Mouse (Mus musculus) liver, postnatal 0 days (tissue): ENCODE data around the gene Slc17a8. TPM values are rescaled to one million over a fixed set of nuclear protein-coding genes. Genes with fewer than 3 reads are reported as not detected.
"Not testable (repeated sequence)": the region's sequence is repeated elsewhere in the genome, so short reads cannot be mapped to it uniquely, and the experiment has no call there.

Source experiments
- ATAC-seq: fragments of 200-750 bp; cut with Nextera tagmentation; 2 replicates; pipeline ENCODE4 v1.8.0; 2017; ENCODE audit warnings: mild to moderate bottlenecking, moderate library complexity
- DNase-seq: peaks from one replicate; pipeline ENCODE4 v3.0.0-alpha.2; 2016
- H3K27ac ChIP-seq: fragments of 300-500 bp; sonication (generic); 2 replicates; pipeline ENCODE4 v1.5.1; 2014; ENCODE audit warnings: antibody characterized with exemption, moderate library complexity, mild to moderate bottlenecking, low read depth
- H3K27me3 ChIP-seq: fragments of 300-500 bp; sonication (generic); 2 replicates; pipeline ENCODE4 v1.6.1; 2014; ENCODE audit warnings: low read length, control low read depth, mixed read lengths; ENCODE audit not compliant: insufficient read depth
- H3K36me3 ChIP-seq: fragments of 300-500 bp; sonication (generic); replicated peaks from 2 replicates; pipeline ENCODE4 v1.6.1; 2014; ENCODE audit warnings: mild to moderate bottlenecking, control low read depth, low read length, moderate library complexity, mixed read lengths; ENCODE audit not compliant: insufficient read depth
- H3K4me1 ChIP-seq: fragments of 300-500 bp; sonication (generic); 2 replicates; pipeline ENCODE4 v1.6.1; 2014; ENCODE audit warnings: antibody characterized with exemption, mild to moderate bottlenecking, control low read depth; ENCODE audit not compliant: insufficient read depth
- H3K4me2 ChIP-seq: fragments of 300-500 bp; sonication (generic); 2 replicates; pipeline ENCODE4 v1.6.1; 2014; ENCODE audit warnings: low read depth, mild to moderate bottlenecking, low read length, moderate library complexity, mixed read lengths
- H3K4me3 ChIP-seq: fragments of 300-500 bp; sonication (generic); 2 replicates; pipeline ENCODE4 v1.5.1; 2014; ENCODE audit warnings: low read depth, low read length
- H3K9ac ChIP-seq: fragments of 300-500 bp; sonication (generic); replicated peaks from 2 replicates; pipeline ENCODE4 v1.6.1; 2014; ENCODE audit warnings: mild to moderate bottlenecking, moderate library complexity
- H3K9me3 ChIP-seq: fragments of 300-500 bp; sonication (generic); 2 replicates; pipeline ENCODE4 v1.6.1; 2016; ENCODE audit warnings: mild to moderate bottlenecking, control low read depth, low read length, mixed read lengths
- CTCF ChIP-seq: sonication (generic); IDR thresholded peaks from 2 replicates; pipeline ENCODE4 v1.5.1; 2016; ENCODE audit warnings: antibody characterized with exemption, low read depth
- EP300 ChIP-seq: IDR thresholded peaks from 2 replicates; pipeline ENCODE4 v1.6.1; 2016; ENCODE audit warnings: antibody characterized with exemption, low read depth, mild to moderate bottlenecking
- WGBS: fragments of 180-500 bp; shearing (Covaris S2); extraction: QIAGEN DNeasy Blood & Tissue Kit; methylation state at CpG from one replicate; pipeline ENCODE4 v1.1.7; 2014; ENCODE audit not compliant: insufficient replicate concordance; 5-methylcytosine and 5-hydroxymethylcytosine counted together
- polyA plus RNA-seq: library from polyadenylated mRNA; unstranded; fragments of >200 nt; fragmentation: Nextera tagmentation; extraction: Ambion mirVana; gene quantifications from 2 replicates; pipeline ENCODE4 v1.2.1, GENCODE M21; 2015

Slc17a8 gene
- 0.11 and 0.15 TPM in 2 replicates for polyA plus RNA-seq

GRCm38 (mm10) chr10:89621129-89621528 is at the start of gene Slc17a8:
Slc17a8 (minus strand) TSS chr10:89621253.
- WGBS: 57% methylated on average over 7 of the region's 7 CpGs
- ATAC-seq (no peak), DNase-seq (no peak)

GRCm38 (mm10) chr10:89670371-89670770 is 49.3 kb upstream of the Slc17a8 start:
- ATAC-seq, H3K4me1 ChIP-seq, H3K4me2 ChIP-seq, H3K4me3 ChIP-seq, H3K9me3 ChIP-seq, H3K9ac ChIP-seq, H3K27me3 ChIP-seq, DNase-seq: not testable (repeated sequence)
- peaks cover 12% of the 10 kb centered on the region for H3K36me3 ChIP-seq
- H3K27ac ChIP-seq: 0 out of 2 replicates have a peak overlapping the region, but pooled peaks have one; percentile 34
- WGBS: 79% methylated on average over 5 of the region's 5 CpGs

More at GRCm38 (mm10) chr10:89621129-89621528, at the start of gene Slc17a8:
- Histone ChIP-seq H3K9ac (no peak within 1 kb of the TSS; the same call in 1 of the 2 replicates), H3K4me1 (0 out of 2 replicates have a peak, but pooled peaks cover 4% of the 10 kb centered on the region), H3K9me3 (no peaks in the 10 kb centered on the region), H3K27ac (no peak within 1 kb of the TSS), H3K4me3 (no peak within 1 kb of the TSS), H3K36me3 (no peaks in the 10 kb centered on the region), H3K4me2 (no peak within 1 kb of the TSS), H3K27me3 (no peaks in the 10 kb centered on the region)
- TF ChIP-seq EP300 (no peak), CTCF (no peak)

- no peak overlapping the region for H3K9ac ChIP-seq
- DNase-seq (no peak), ATAC-seq (no peak)
- H3K9me3 ChIP-seq: no peaks in the 10 kb centered on the region
- H3K27me3 ChIP-seq: no peaks in the 10 kb centered on the region
- no peak overlapping the region for H3K4me2 ChIP-seq
- 85% methylated on average over 7 of the region's 7 CpGs for WGBS
- peaks cover 12% of the 10 kb centered on the region for H3K36me3 ChIP-seq
- no peaks in the 10 kb centered on the region for H3K4me1 ChIP-seq
- TF ChIP-seq CTCF (no peak), EP300 (no peak)
- no peak overlapping the region for H3K4me3 ChIP-seq
- H3K27ac ChIP-seq: no peak overlapping the region
Observed at GRCm38 (mm10) chr10:89667571-89667970, 46.5 kb upstream of the Slc17a8 start.

- WGBS: 89% methylated on average over 9 of the region's 9 CpGs
- DNase-seq (no peak), ATAC-seq (no peak)
- H3K36me3 ChIP-seq: peaks cover 15% of the 10 kb centered on the region
- no peak overlapping the region for H3K27ac ChIP-seq
- H3K4me1 ChIP-seq: no peaks in the 10 kb centered on the region
- no peak overlapping the region for H3K9ac ChIP-seq
- H3K9me3 ChIP-seq: no peaks in the 10 kb centered on the region
- H3K4me2 ChIP-seq: no peak overlapping the region
- no peak overlapping the region for H3K4me3 ChIP-seq
- no peak for TF ChIP-seq CTCF
- no peak for TF ChIP-seq EP300
- no peaks in the 10 kb centered on the region for H3K27me3 ChIP-seq
Observed at GRCm38 (mm10) chr10:89665679-89666078, 44.6 kb upstream of the Slc17a8 start.

- Histone ChIP-seq H3K9me3 (no peaks in the 10 kb centered on the region), H3K27me3 (no peaks in the 10 kb centered on the region), H3K4me1 (no peaks in the 10 kb centered on the region), H3K9ac (no peak overlapping the region), H3K4me2 (no peak overlapping the region), H3K27ac (no peak overlapping the region), H3K4me3 (no peak overlapping the region), H3K36me3 (peaks cover 15% of the 10 kb centered on the region)
- TF ChIP-seq EP300: no peak
- TF ChIP-seq CTCF: no peak
- no peak for ATAC-seq
- 90% methylated on average over 8 of the region's 8 CpGs for WGBS
- no peak for DNase-seq
Observed at GRCm38 (mm10) chr10:89664977-89665645, 44.1 kb upstream of the Slc17a8 start.

- H3K27me3 ChIP-seq: no peaks in the 10 kb centered on the region
- peaks cover 56% of the 10 kb centered on the region for H3K36me3 ChIP-seq
- no peak overlapping the region for H3K27ac ChIP-seq
- no peak for ATAC-seq
- H3K4me1 ChIP-seq: no peaks in the 10 kb centered on the region
- DNase-seq: no peak
- no peaks in the 10 kb centered on the region for H3K9me3 ChIP-seq
- H3K4me2 ChIP-seq: no peak overlapping the region
- 81% methylated on average over 5 of the region's 5 CpGs for WGBS
- H3K9ac ChIP-seq: no peak overlapping the region
- H3K4me3 ChIP-seq: no peak overlapping the region
- no peak for TF ChIP-seq CTCF
- no peak for TF ChIP-seq EP300
Observed at GRCm38 (mm10) chr10:89656366-89656765, 35.3 kb upstream of the Slc17a8 start.

GRCm38 (mm10) chr10:89652912-89653311 is 31.9 kb upstream of the Slc17a8 start:
- no peaks in the 10 kb centered on the region for H3K4me1 ChIP-seq
- ATAC-seq: no peak
- H3K36me3 ChIP-seq: peaks cover 63% of the 10 kb centered on the region
- TF ChIP-seq EP300: no peak
- no peak for TF ChIP-seq CTCF
- H3K4me2 ChIP-seq: no peak overlapping the region
- no peak overlapping the region for H3K9ac ChIP-seq
- no peak overlapping the region for H3K27ac ChIP-seq
- no peak overlapping the region for H3K4me3 ChIP-seq
- H3K27me3 ChIP-seq: no peaks in the 10 kb centered on the region
- WGBS: 87% methylated on average over 8 of the region's 8 CpGs
- no peaks in the 10 kb centered on the region for H3K9me3 ChIP-seq
- no peak for DNase-seq
